23 mouse cellular contexts compared by ENCODE assay signal in genomic region chr6:134421921-134422320, GRCm38 (mm10). TPM values are rescaled to one million over a fixed set of nuclear protein-coding genes. Genes with fewer than 3 reads are reported as not detected.
DNase-seq lines count a peak whose midpoint lies in the region; ATAC-seq and TF ChIP-seq lines count a peak whose summit lies in the region.
"Had no signal": no experiment of that assay in that cellular context is flagged by ENCODE, and none has a peak within 500 bp of the region (broad histone marks: within the 10 kb centered on the region; RNA-seq: fewer than 3 reads in every experiment).

No protein-coding gene starts in this region.

- no peaks in the 10 kb centered on the region for H3K36me3 ChIP-seq in lung, embryonic 14.5 days (ENCODE audit: insufficient read depth)
- H3K36me3 ChIP-seq: embryonic facial prominence, embryonic 10.5 days; forebrain, embryonic 10.5 days; G1E; heart, embryonic 13.5 days had no signal

- 76% methylated on average over 6 of the region's 6 CpGs for WGBS in lung, embryonic 14.5 days
- WGBS in lung, adult 2 months, result 70% methylated on average over 6 of the region's 6 CpGs

- no peak for ATAC-seq in lung, embryonic 14.5 days (ENCODE audit: insufficient read depth)
- ATAC-seq: CD4-positive, CD25-positive, alpha-beta regulatory T cell, adult 4 months; forebrain, embryonic 14.5 days; hindbrain, embryonic 16.5 days had no signal

- no peak for TF ChIP-seq CTCF in lung, embryonic 14.5 days (IDR thresholded peaks at IDR 0.05; ENCODE audit: low read depth)
- TF ChIP-seq CTCF in lung, adult 2 months (IDR thresholded peaks at IDR 0.05; ENCODE audit: insufficient read depth, low read length), result no peak

- H3K27ac ChIP-seq in lung, embryonic 14.5 days (ENCODE audit: low read depth), result no peak overlapping the region
- H3K27ac ChIP-seq: embryonic facial prominence, embryonic 10.5 days; forebrain, embryonic 10.5 days; heart, embryonic 13.5 days had no signal

- no peaks in the 10 kb centered on the region for H3K27me3 ChIP-seq in lung, embryonic 14.5 days (ENCODE audit: insufficient read depth, low read length)
- H3K27me3 ChIP-seq: heart, embryonic 13.5 days had no signal

- 0 out of 2 replicates have a peak, but pooled peaks cover 3% of the 10 kb centered on the region for H3K4me1 ChIP-seq in lung, embryonic 14.5 days (ENCODE audit: insufficient read depth)
- H3K4me1 ChIP-seq in lung, adult 2 months (ENCODE audit: control insufficient read depth, insufficient read depth, low read length), result no peaks in the 10 kb centered on the region; the same call in 1 of the 2 replicates

- no peak for TF ChIP-seq POLR2A in lung, adult 2 months (IDR thresholded peaks at IDR 0.05; ENCODE audit: borderline replicate concordance, extremely low read depth, low read depth, low read length)

- H3K4me2 ChIP-seq in lung, embryonic 14.5 days, result no peak overlapping the region
- H3K4me2 ChIP-seq: heart, embryonic 13.5 days had no signal

- no peaks in the 10 kb centered on the region for H3K9me3 ChIP-seq in lung, embryonic 14.5 days (ENCODE audit: low read depth, low read length)
- H3K9me3 ChIP-seq: embryonic facial prominence, embryonic 10.5 days; forebrain, embryonic 10.5 days; G1E; heart, embryonic 13.5 days had no signal

- no peak overlapping the region for H3K4me3 ChIP-seq in lung, embryonic 14.5 days (ENCODE audit: low read depth, low read length)
- H3K4me3 ChIP-seq in lung, adult 2 months (replicated peaks; ENCODE audit: extremely low read depth, low read depth, low read length), result no peak overlapping the region
- H3K4me3 ChIP-seq: embryonic facial prominence, embryonic 10.5 days; forebrain, embryonic 10.5 days; heart, embryonic 13.5 days had no signal

- H3K9ac ChIP-seq in lung, embryonic 14.5 days, result no peak overlapping the region
- H3K9ac ChIP-seq: heart, embryonic 13.5 days had no signal

- DNase-seq in adrenal gland, adult (ENCODE audit: inconsistent age in 2 of 2, low spot score in 1 of 2), result peak; percentile 46 to 84
- no peak for DNase-seq in adrenal gland, adult 18-20 months (ENCODE audit: low spot score in 2 of 2)
- DNase-seq in lung, embryonic 14.5 days, result peak; percentile 77
- DNase-seq in lung, adult 2 months, result no peak
- DNase-seq in adrenal gland, adult 8-10 months, result peak; percentile 49
- DNase-seq in adrenal gland, postnatal 36 days, result peak; percentile 58 to 61
- no peak for DNase-seq in neural tube, embryonic 10.5 days (ENCODE audit: extremely low spot score, low spot score)
- DNase-seq: B cell, adult 2 months; cerebellum, adult 11-12 months; cerebellum, adult 9-10 months; cerebellum, postnatal 36 days; gastrocnemius, postnatal 36 days; heart, adult 11 months; heart, postnatal 36 days had no signal

RNA-seq across cellular contexts. Expression of gene Bcl2l14, which starts 25.8 kb away (rescaled TPM):
- total RNA-seq in adrenal gland, adult 18-20 months (2021), result not detected
- polyA plus RNA-seq in lung, embryonic 14.5 days (2014; fragmentation: Nextera tagmentation; extraction: Ambion mirVana), result 2.8 and 3.6 TPM in 2 replicates
- polyA plus RNA-seq in lung, adult 2 months (2012; rRNA removed), result 0.81 and 1.2 TPM in 2 replicates
- under 1 TPM in 2 of 4 experiments, not detected in 2; 0.12 to 0.22 TPM for total RNA-seq in adrenal gland, adult 8-10 months (2022)
- not detected for total RNA-seq in adrenal gland, postnatal 36 days (2021)
- total RNA-seq: gastrocnemius, adult 8-10 months; gastrocnemius, postnatal 36 days; heart, postnatal 36 days had no signal
- polyA plus RNA-seq: forebrain, embryonic 14.5 days; G1E; heart, postnatal 0 days had no signal

Comparison
In these comparisons a context has a peak if more than half of its experiments do, and no peak if none do; other contexts are left out.
1. DNase-seq: peak in adrenal gland, adult (2 of 2), lung, embryonic 14.5 days (single experiment), adrenal gland, adult 8-10 months (single experiment) and adrenal gland, postnatal 36 days (2 of 2); none in adrenal gland, adult 18-20 months (0 of 2), lung, adult 2 months (single experiment) and neural tube, embryonic 10.5 days (single experiment).